Mouse (Mus musculus) olfactory bulb, adult 2 months (tissue): ENCODE results near the gene Meaf6. TPM values are rescaled to one million over a fixed set of nuclear protein-coding genes. Genes with fewer than 3 reads are reported as not detected.

ENCODE experiments used
- H3K27ac ChIP-seq: fragments of 200-500 bp; 2 replicates; pipeline ENCODE4 v1.5.1; 2012; ENCODE audit warnings: low read depth, low read length; ENCODE audit not compliant: insufficient read depth
- H3K4me1 ChIP-seq: fragments of 200-500 bp; 2 replicates; pipeline ENCODE4 v1.6.1; 2012; ENCODE audit warnings: low read length; ENCODE audit not compliant: control insufficient read depth, insufficient read depth
- H3K4me3 ChIP-seq: fragments of 200-500 bp; 2 replicates; pipeline ENCODE4 v1.5.1; 2012; ENCODE audit warnings: mild to moderate bottlenecking, low read depth, low read length, moderate library complexity; ENCODE audit not compliant: insufficient read depth
- CTCF ChIP-seq: fragments of 200-500 bp; IDR thresholded peaks from 2 replicates; pipeline ENCODE4 v1.5.1; 2012; ENCODE audit warnings: low read depth, mild to moderate bottlenecking, low read length, moderate library complexity; ENCODE audit not compliant: insufficient read depth
- POLR2A ChIP-seq: fragments of 200-500 bp; IDR thresholded peaks from 2 replicates; pipeline ENCODE4 v1.6.1; 2012; ENCODE audit warnings: mild to moderate bottlenecking, low read depth, low read length, moderate library complexity; ENCODE audit not compliant: insufficient read depth
- WGBS: fragments of 180-500 bp; shearing (Covaris S2); methylation state at CpG from one replicate; pipeline ENCODE4 v1.1.7; 2018; 5-methylcytosine and 5-hydroxymethylcytosine counted together
- polyA plus RNA-seq: library from polyadenylated mRNA; stranded (reverse); fragments of >200 nt; gene quantifications from 2 replicates; pipeline ENCODE4 v1.2.4, GENCODE M21; 2012; ENCODE audit warnings: low replicate concordance; ENCODE audit not compliant: missing spikeins, insufficient read depth, insufficient read length

The Meaf6 gene
- polyA plus RNA-seq, 1 experiment, result not detected

DNA sequence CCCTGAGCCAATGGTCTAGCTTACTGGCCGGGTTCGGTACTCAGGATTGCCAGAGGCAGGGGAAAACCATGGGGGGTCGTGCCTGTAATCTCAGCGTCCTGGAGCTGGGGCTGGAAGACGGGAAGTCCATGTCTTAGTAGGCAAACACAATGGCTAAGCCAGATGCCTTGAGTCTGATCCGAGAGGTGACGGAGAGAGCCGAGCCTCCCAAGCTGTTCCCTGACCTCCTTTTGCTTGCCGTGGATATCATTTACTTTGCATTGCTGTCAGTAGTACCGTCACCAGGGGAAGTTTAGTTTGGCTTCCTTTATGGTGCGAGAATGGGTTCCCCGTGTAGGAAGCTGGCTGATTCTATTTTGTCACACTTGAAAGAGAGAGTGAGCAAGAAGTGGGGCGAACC is 16.4 kb downstream of the Meaf6 start:
- TF ChIP-seq POLR2A (no peak), CTCF (no peak)
- 65% methylated on average over 13 of the region's 13 CpGs for WGBS
- Histone ChIP-seq H3K27ac (no peak overlapping the region), H3K4me1 (peaks cover 3% of the 10 kb centered on the region; the same call in 1 of the 2 replicates), H3K4me3 (no peak overlapping the region)

DNA sequence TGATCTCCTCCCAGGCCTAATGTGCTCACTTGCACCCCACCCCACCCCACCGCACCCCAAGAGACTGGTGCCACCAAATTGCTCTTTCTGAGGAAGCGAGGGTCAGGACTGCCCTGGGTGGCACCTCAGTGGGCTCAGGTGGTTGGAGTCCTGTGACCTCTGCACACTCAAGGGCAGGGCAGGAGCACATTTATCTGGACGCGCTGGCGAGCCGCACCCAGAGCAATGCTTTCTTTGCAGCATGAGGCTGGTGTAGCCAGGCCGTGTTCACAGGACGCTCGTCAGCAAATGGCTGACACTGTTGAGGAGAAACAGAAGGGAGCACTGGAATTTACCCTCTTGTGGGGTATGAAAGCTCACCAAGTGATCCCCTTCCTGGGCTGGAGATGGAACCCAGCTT is 20.4 kb downstream of the Meaf6 start:
- Histone ChIP-seq H3K4me3 (no peak overlapping the region), H3K4me1 (no peaks in the 10 kb centered on the region), H3K27ac (no peak overlapping the region)
- WGBS, result 93% methylated on average over 9 of the region's 9 CpGs
- TF ChIP-seq CTCF (no peak), POLR2A (no peak)

GRCm38 (mm10) chr4:125114638-125115037 is 29.7 kb downstream of the Meaf6 start:
- Histone ChIP-seq H3K4me3 (no peak overlapping the region), H3K27ac (peak overlapping the region; percentile 36), H3K4me1 (peaks cover 36% of the 10 kb centered on the region)
- WGBS, result 6% methylated on average over 6 of the region's 6 CpGs
- TF ChIP-seq CTCF, result peak; percentile 35; the same call in 1 of the 2 replicates
- TF ChIP-seq POLR2A, result no peak

GRCm38 (mm10) chr4:125115081-125115480 is 30.1 kb downstream of the Meaf6 start:
- H3K27ac ChIP-seq, result peak overlapping the region; percentile 36
- TF ChIP-seq CTCF (no peak), POLR2A (no peak)
- peaks cover 36% of the 10 kb centered on the region for H3K4me1 ChIP-seq
- no peak overlapping the region for H3K4me3 ChIP-seq
- WGBS, result 82% methylated on average over 4 of the region's 4 CpGs

- H3K4me1 ChIP-seq, result peaks cover 36% of the 10 kb centered on the region
- WGBS, result 35% methylated on average over 6 of the region's 6 CpGs
- H3K4me3 ChIP-seq, result no peak overlapping the region
- TF ChIP-seq POLR2A, result no peak
- no peak for TF ChIP-seq CTCF
- no peak overlapping the region for H3K27ac ChIP-seq
These were observed 30.8 kb downstream of the Meaf6 start for GRCm38 (mm10) chr4:125115710-125116089.

- Histone ChIP-seq H3K4me3 (no peak overlapping the region), H3K4me1 (peaks cover 36% of the 10 kb centered on the region), H3K27ac (no peak overlapping the region)
- no peak for TF ChIP-seq CTCF
- no peak for TF ChIP-seq POLR2A
- WGBS, result 39% methylated on average over 9 of the region's 9 CpGs
These were observed 31.3 kb downstream of the Meaf6 start for GRCm38 (mm10) chr4:125116090-125116861.

DNA sequence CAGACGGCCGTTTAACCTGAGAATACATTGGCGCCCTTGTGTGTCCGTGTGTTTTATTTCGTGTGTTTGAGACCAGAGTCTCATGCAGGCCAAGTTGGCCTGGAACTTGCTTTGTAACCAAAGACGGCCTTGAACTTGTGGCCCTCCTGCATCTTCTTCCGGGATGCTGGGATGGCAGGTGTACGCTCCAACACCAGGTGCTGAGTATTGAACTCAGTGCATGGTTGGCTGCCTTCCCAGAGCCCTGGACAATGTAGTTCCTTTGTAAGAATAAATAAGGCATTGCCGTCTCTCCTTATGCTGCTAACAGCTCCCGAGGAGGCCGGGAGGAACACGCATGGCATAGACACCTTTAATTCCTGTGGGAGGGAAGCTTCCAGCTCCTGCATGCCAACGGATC is 32.0 kb downstream of the Meaf6 start:
- TF ChIP-seq POLR2A (no peak), CTCF (no peak)
- Histone ChIP-seq H3K4me1 (peaks cover 36% of the 10 kb centered on the region), H3K27ac (no peak overlapping the region), H3K4me3 (no peak overlapping the region)
- WGBS, result 65% methylated on average over 13 of the region's 13 CpGs

- Histone ChIP-seq H3K4me1 (peaks cover 44% of the 10 kb centered on the region), H3K27ac (no peak overlapping the region), H3K4me3 (no peak overlapping the region)
- TF ChIP-seq POLR2A (no peak), CTCF (no peak)
- 90% methylated on average over 7 of the region's 7 CpGs for WGBS
These were observed 33.0 kb downstream of the Meaf6 start for GRCm38 (mm10) chr4:125117902-125118320.

- Histone ChIP-seq H3K27ac (no peak overlapping the region), H3K4me1 (peaks cover 50% of the 10 kb centered on the region), H3K4me3 (no peak overlapping the region)
- TF ChIP-seq CTCF (no peak), POLR2A (no peak)
- WGBS, result 59% methylated on average over 10 of the region's 10 CpGs
These were observed 34.1 kb downstream of the Meaf6 start for GRCm38 (mm10) chr4:125119070-125119469.

- no peak overlapping the region for H3K27ac ChIP-seq
- 94% methylated on average over 11 of the region's 11 CpGs for WGBS
These were observed 34.8 kb downstream of the Meaf6 start for GRCm38 (mm10) chr4:125119721-125120120.

More at GRCm38 (mm10) chr4:125119721-125120120, 34.8 kb downstream of the Meaf6 start:
- peaks cover 52% of the 10 kb centered on the region for H3K4me1 ChIP-seq
- no peak for TF ChIP-seq POLR2A
- no peak for TF ChIP-seq CTCF
- no peak overlapping the region for H3K4me3 ChIP-seq
